Mouse (Mus musculus) stomach, embryonic 16.5 days (tissue): ENCODE data around the gene Col13a1. TPM values are rescaled to one million over a fixed set of nuclear protein-coding genes. Genes with fewer than 3 reads are reported as not detected.

Experiments
- ATAC-seq: fragments of 200-750 bp; cut with Nextera tagmentation; 2 replicates; pipeline ENCODE4 v1.8.0; 2017; ENCODE audit warnings: moderate number of reproducible peaks, moderate TSS enrichment; ENCODE audit not compliant: insufficient read depth, low FRiP score
- H3K27ac ChIP-seq: fragments of 300-500 bp; sonication (generic); 2 replicates; pipeline ENCODE4 v1.5.1; 2014; ENCODE audit warnings: low read length
- H3K27me3 ChIP-seq: fragments of 300-500 bp; sonication (generic); 2 replicates; pipeline ENCODE4 v1.6.1; 2014; ENCODE audit warnings: low read length, control low read depth, mixed read lengths; ENCODE audit not compliant: control insufficient read depth, insufficient read depth
- H3K36me3 ChIP-seq: fragments of 300-500 bp; sonication (generic); 2 replicates; pipeline ENCODE4 v1.6.1; 2014; ENCODE audit warnings: low read length; ENCODE audit not compliant: control insufficient read depth, insufficient read depth
- H3K4me1 ChIP-seq: fragments of 300-500 bp; sonication (generic); 2 replicates; pipeline ENCODE4 v1.6.1; 2014; ENCODE audit warnings: low read length, control low read depth, mixed read lengths; ENCODE audit not compliant: control insufficient read depth, insufficient read depth
- H3K4me2 ChIP-seq: fragments of 300-500 bp; sonication (generic); 2 replicates; pipeline ENCODE4 v1.6.1; 2014; ENCODE audit warnings: low read depth, low read length, mixed read lengths
- H3K4me3 ChIP-seq: fragments of 300-500 bp; sonication (generic); replicated peaks from 2 replicates; pipeline ENCODE4 v1.5.1; 2014; ENCODE audit warnings: mild to moderate bottlenecking, low read length
- H3K9ac ChIP-seq: fragments of 300-500 bp; sonication (generic); 2 replicates; pipeline ENCODE4 v1.6.1; 2014; ENCODE audit warnings: low read length
- H3K9me3 ChIP-seq: fragments of 300-500 bp; sonication (generic); replicated peaks from 2 replicates; pipeline ENCODE4 v1.6.1; 2016; ENCODE audit warnings: low read length, control low read depth; ENCODE audit not compliant: control insufficient read depth
- WGBS: fragments of 180-500 bp; shearing (Covaris S2); extraction: QIAGEN DNeasy Blood & Tissue Kit; methylation state at CpG from one replicate; pipeline ENCODE4 v1.1.7; 2014; 5-methylcytosine and 5-hydroxymethylcytosine counted together
- polyA plus RNA-seq: library from polyadenylated mRNA; unstranded; fragments of >200 nt; fragmentation: Nextera tagmentation; extraction: Ambion mirVana; gene quantifications from 2 replicates; pipeline ENCODE4 v1.2.1, GENCODE M21; 2015

The Col13a1 gene
- polyA plus RNA-seq: 2.2 and 4.0 TPM in 2 replicates

DNA sequence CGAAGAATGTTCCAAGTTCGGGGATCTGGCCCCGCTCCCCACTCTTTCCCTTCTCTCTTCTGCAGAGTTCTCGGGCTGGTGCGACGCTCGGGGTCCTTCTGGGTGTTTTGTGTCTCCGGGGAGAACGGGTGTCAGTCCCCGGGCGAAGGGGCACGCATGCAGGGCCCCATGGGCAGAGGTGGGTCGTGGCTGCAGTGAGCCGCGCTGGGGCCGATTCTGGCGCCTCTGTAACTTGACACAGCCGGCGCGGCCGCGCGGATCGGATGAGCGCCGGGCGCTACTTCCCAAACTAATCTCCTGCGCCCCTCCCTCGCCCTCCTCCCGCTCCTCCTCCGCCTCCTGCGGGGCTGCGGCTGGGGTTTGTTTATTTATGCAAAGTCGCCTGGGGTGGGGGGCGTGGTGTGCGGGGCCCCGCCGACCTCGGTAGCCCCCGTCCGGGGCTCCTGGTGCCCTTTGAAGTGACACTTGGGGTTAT is at the start of gene Col13a1:
Col13a1 (minus strand) TSS at position 243 of the 475 bp plus-strand sequence.
- Histone ChIP-seq H3K27ac (no peak within 1 kb of the TSS), H3K4me2 (peak within 1 kb of the TSS; percentile 87), H3K4me1 (peaks cover 13% of the 10 kb centered on the region; the same call in 1 of the 2 replicates), H3K9ac (peak within 1 kb of the TSS; percentile 66), H3K27me3 (peaks cover 41% of the 10 kb centered on the region), H3K36me3 (no peaks in the 10 kb centered on the region), H3K9me3 (peaks cover 4% of the 10 kb centered on the region; the same call in 1 of the 2 replicates), H3K4me3 (peak within 1 kb of the TSS; percentile 55)
- under 1% methylated on average over 41 of the region's 41 CpGs for WGBS
- peak; percentile 41; the same call in 1 of the 2 replicates for ATAC-seq

DNA sequence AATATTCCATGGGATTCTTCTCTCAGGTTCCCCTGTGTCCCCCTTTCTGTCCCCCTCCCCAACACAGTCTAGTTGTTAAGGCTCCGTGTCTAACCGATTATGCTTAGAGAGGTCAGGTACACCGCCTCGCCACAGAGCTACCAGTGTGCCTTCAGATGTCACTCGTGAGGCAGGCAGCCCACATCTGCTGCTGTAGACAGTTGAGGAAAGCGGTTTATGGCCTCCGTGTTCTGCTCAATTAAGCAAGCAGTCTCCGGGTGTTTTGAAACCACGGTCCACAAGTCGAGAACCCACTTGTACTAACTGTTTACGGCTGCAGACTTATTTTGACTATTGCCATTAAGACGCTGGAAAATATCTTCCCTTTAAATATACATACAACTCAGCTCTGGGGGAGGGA is 48.8 kb upstream of the Col13a1 start:
- Histone ChIP-seq H3K9me3 (no peaks in the 10 kb centered on the region), H3K4me1 (no peaks in the 10 kb centered on the region), H3K27me3 (no peaks in the 10 kb centered on the region), H3K9ac (no peak overlapping the region), H3K4me3 (no peak overlapping the region), H3K4me2 (no peak overlapping the region), H3K27ac (no peak overlapping the region), H3K36me3 (no peaks in the 10 kb centered on the region)
- ATAC-seq: no peak
- WGBS: 67% methylated on average over 12 of the region's 12 CpGs

DNA sequence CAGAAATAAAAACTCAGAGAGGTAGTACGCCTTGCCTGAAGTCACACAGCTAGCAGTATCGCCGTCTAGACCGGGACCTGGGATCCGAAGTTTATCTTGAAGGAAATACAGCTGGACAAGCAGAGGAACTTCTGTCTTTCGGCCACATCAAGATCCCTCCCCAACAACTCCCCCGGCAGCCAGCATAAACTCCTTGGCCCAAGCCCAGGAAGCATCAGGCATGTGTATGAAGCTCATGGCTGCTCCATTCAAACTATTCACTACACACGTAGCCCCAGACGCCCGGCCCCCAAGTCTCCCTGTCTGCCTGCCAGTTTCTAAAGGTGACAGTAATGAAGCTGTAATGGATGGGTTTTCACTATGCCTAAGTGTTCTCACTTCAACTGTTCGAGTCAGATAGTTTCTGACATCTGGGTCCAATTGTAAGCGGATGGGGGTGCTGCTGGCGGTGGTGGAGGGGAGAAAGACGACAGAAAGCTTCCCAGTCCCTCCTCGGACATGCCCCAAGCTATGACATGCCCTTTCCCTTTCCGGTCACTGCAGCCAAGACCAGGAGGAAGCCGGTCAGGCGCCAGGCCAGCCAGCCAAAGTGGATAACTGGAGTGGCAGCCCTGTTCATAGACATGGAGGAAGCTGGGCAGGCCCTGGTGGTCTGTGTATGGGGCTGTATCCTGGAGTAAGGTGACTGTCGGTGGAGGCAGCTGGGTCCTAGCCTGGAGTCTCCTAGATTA is 45.1 kb upstream of the Col13a1 start:
- H3K27ac ChIP-seq: no peak overlapping the region
- H3K9me3 ChIP-seq: no peaks in the 10 kb centered on the region
- H3K9ac ChIP-seq: no peak overlapping the region
- H3K4me3 ChIP-seq: no peak overlapping the region
- H3K4me1 ChIP-seq: peaks cover 9% of the 10 kb centered on the region
- 40% methylated on average over 19 of the region's 19 CpGs for WGBS
- H3K4me2 ChIP-seq: no peak overlapping the region
- ATAC-seq: no peak; the same call in 1 of the 2 replicates
- no peaks in the 10 kb centered on the region for H3K36me3 ChIP-seq
- no peaks in the 10 kb centered on the region for H3K27me3 ChIP-seq

DNA sequence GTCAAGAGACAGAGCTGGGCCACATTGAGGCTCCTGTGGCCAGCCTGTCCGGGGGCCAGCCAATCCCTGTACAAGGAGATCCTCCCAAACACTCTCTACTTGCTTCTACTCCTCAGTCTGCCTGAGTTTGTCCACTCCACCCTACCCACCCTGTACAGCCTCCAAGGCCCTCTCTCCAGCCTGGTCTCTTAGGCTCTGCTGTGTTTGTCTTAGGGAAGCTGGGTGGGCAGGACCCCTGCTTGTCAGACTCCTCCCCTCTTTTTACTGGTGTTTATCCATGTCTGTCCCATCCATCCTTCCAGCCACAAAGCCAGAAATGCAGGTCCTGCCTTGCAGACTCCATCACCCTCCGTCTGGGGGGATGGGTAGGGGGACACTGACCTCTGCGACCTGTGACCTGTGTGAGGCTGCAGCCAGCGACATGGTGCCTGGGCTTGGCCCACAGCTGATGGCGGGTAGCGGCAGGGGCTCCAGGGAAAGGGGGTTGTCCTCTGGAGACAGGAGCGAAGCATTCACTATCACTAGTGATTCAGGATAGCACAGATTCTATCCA is 41.2 kb upstream of the Col13a1 start:
- ATAC-seq: no peak
- no peaks in the 10 kb centered on the region for H3K9me3 ChIP-seq
- no peaks in the 10 kb centered on the region for H3K27me3 ChIP-seq
- H3K9ac ChIP-seq: no peak overlapping the region; the same call in 1 of the 2 replicates
- no peak overlapping the region for H3K4me3 ChIP-seq
- no peak overlapping the region; the same call in 1 of the 2 replicates for H3K27ac ChIP-seq
- peaks cover 13% of the 10 kb centered on the region for H3K4me1 ChIP-seq
- 24% methylated on average over 7 of the region's 7 CpGs for WGBS
- H3K36me3 ChIP-seq: no peaks in the 10 kb centered on the region
- no peak overlapping the region for H3K4me2 ChIP-seq

DNA sequence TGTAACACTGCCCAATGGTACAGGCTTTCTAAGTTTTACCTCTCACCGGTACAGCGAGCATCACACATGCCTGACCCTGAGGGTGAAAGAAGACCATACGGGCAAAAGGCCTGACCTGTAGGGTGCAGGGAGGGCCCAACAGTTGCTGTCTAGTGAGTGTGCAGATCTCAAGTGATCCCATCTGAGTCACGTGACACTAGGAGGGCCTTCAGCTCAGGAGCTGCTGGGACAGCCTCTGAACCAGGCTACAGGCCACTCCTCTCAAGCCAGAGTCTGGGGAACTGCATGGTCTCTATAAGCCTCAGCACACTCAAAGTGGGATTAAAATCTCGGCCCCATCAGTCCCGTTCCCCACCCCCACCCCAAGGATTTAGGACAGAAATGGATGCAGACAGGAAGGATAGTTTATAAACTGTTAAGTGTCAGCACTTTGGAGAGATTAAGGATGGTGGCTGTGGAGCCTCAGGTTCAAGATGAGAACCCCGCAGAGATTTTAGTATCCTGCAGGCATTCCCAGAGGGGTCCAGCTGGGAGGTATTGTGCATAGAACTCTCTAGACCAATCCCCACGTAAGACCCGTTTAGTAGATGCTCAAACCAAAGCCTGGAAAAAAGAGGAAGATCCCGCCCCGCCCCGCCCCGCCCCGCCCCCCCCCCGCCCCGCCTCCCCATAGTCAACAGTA is 40.6 kb upstream of the Col13a1 start:
- Histone ChIP-seq H3K9me3 (no peaks in the 10 kb centered on the region), H3K27me3 (no peaks in the 10 kb centered on the region), H3K36me3 (no peaks in the 10 kb centered on the region), H3K4me2 (no peak overlapping the region), H3K4me3 (no peak overlapping the region), H3K4me1 (peaks cover 13% of the 10 kb centered on the region), H3K9ac (no peak overlapping the region), H3K27ac (no peak overlapping the region; the same call in 1 of the 2 replicates)
- WGBS: 20% methylated on average over 14 of the region's 16 CpGs
- peak; percentile 44; the same call in 1 of the 2 replicates for ATAC-seq

DNA sequence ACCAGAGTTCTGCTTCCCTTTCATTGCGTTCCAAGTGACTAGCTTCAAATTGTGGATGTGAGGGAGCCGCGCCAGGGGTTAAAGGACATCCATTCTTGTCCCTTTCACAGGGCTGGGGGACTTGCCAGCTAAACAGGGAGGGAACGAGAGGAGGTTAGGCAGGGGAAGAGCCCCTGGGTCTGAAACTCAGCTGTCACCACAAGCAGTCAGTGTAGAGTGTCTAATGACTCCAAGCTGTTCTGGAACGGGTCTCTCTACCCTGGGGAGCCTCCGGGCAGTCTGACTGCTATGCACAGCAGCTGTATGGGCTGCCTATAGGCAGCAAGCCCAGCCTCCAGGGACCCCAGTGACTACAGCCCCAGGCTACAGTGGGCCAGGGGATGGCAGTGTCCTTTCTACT is 38.0 kb upstream of the Col13a1 start:
- Histone ChIP-seq H3K9me3 (no peaks in the 10 kb centered on the region), H3K4me3 (no peak overlapping the region), H3K9ac (no peak overlapping the region), H3K4me1 (peaks cover 13% of the 10 kb centered on the region), H3K4me2 (no peak overlapping the region), H3K27me3 (no peaks in the 10 kb centered on the region), H3K36me3 (no peaks in the 10 kb centered on the region), H3K27ac (peak overlapping the region; percentile 17; the same call in 1 of the 2 replicates)
- peak; percentile 77 for ATAC-seq
- 48% methylated on average over 6 of the region's 6 CpGs for WGBS

DNA sequence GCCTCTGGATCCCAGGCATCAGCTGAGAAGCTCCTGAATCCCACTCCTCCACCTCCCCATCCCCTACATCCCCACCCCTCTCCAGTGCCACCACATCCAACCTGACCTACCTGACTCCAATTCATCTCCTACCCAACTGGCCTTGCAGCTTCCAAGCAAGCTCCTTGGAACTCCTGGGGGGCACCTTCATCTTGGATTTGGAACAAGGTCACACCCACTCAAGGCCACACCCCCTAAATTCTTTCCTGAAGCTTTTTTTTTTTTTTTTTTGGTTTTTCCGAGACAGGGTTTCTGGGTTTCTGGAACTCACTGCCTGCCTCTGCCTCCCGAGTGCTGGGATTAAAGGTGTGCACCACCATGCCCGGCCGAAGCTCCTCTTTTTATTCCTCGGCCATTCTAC is 34.3 kb upstream of the Col13a1 start:
- peaks cover 5% of the 10 kb centered on the region for H3K4me1 ChIP-seq
- H3K4me3 ChIP-seq: no peak overlapping the region
- no peaks in the 10 kb centered on the region for H3K36me3 ChIP-seq
- 80% methylated on average over 5 of the region's 5 CpGs for WGBS
- H3K27me3 ChIP-seq: no peaks in the 10 kb centered on the region
- H3K4me2 ChIP-seq: no peak overlapping the region
- no peak overlapping the region for H3K27ac ChIP-seq
- ATAC-seq: no peak
- H3K9me3 ChIP-seq: no peaks in the 10 kb centered on the region
- H3K9ac ChIP-seq: no peak overlapping the region

DNA sequence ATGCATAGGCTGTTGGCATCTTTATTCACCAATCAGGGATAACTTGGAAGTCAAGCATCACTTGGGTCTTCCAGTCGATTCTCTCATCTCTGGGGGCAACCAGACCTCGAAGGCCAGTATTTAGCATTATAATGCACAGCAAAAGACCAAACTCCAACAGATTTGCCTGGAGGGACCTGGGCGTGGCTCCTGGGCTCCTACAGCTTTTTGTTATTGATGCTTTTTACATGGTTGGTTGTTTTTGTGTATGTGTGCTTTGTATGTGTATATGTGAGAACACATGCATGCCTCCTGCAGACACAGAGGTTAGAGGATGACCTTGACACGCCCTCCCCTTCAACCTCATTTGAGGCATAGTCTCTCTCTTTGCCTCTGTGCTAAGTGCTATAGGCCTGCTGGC is 33.5 kb upstream of the Col13a1 start:
- H3K27ac ChIP-seq: no peak overlapping the region
- no peaks in the 10 kb centered on the region for H3K9me3 ChIP-seq
- H3K4me1 ChIP-seq: peaks cover 2% of the 10 kb centered on the region
- no peak for ATAC-seq
- no peak overlapping the region for H3K4me3 ChIP-seq
- H3K9ac ChIP-seq: no peak overlapping the region
- WGBS: 76% methylated on average over 4 of the region's 4 CpGs
- no peak overlapping the region for H3K4me2 ChIP-seq
- no peaks in the 10 kb centered on the region for H3K27me3 ChIP-seq
- H3K36me3 ChIP-seq: no peaks in the 10 kb centered on the region

DNA sequence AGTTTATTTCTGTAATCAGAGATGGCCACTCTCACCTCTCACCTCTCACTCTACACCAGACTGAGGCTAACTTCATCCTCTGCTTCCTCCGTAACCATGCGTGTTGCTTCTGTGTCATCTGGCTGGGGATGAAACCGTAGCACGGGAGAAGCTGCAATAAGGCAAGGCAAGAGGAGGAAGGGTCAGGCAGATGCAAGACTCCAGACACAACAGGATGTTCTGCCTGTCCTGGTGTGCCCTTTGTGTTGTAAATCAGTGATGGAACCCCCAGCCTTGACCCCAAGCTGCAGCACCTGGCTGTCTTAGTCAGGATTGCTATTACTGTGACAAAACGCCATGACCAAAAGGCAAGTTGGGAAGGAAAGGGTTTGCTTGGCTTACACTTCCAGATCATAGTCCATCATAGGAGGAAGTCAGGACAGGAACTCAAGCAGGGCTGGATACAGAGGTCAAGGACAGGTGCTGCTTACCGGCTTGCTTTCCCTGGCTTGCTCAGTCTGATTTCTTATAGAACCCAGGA is 31.1 kb upstream of the Col13a1 start:
- no peak for ATAC-seq
- 63% methylated on average over 6 of the region's 6 CpGs for WGBS
- Histone ChIP-seq H3K36me3 (no peaks in the 10 kb centered on the region), H3K9ac (no peak overlapping the region), H3K4me3 (no peak overlapping the region), H3K4me1 (no peaks in the 10 kb centered on the region), H3K4me2 (no peak overlapping the region), H3K9me3 (no peaks in the 10 kb centered on the region), H3K27me3 (no peaks in the 10 kb centered on the region), H3K27ac (no peak overlapping the region)
